Mouse (Mus musculus) heart, adult 9 months (tissue): ENCODE measurements around the gene Stag2.

ENCODE experiments used
- DNase-seq, 2 experiments: peaks; one replicate each; pipeline ENCODE4 v3.0.0; 2022; ENCODE audit warnings: low spot score in 2 of 2

The Stag2 gene

GRCm38 (mm10) chrX:42215742-42216141 lies 66.6 kb downstream of the Stag2 start:
- no peak for DNase-seq

GRCm38 (mm10) chrX:42250342-42250741 lies 101.2 kb downstream of the Stag2 start:
- DNase-seq: no peak

- no peak for DNase-seq
Observed at GRCm38 (mm10) chrX:42272713-42273112, 123.6 kb downstream of the Stag2 start.

- DNase-seq: no peak
Observed at GRCm38 (mm10) chrX:42290215-42290614, 141.1 kb downstream of the Stag2 start.

GRCm38 (mm10) chrX:42315231-42315630 lies 166.1 kb downstream of the Stag2 start:
- no peak for DNase-seq

- DNase-seq: no peak
Observed at GRCm38 (mm10) chrX:42320424-42320823, 171.3 kb downstream of the Stag2 start.

- no peak for DNase-seq
Observed at GRCm38 (mm10) chrX:42321200-42321773, 172.2 kb downstream of the Stag2 start.

GRCm38 (mm10) chrX:42324848-42325247 lies 175.7 kb downstream of the Stag2 start:
- DNase-seq: no peak
